Mouse (Mus musculus) forebrain, embryonic 16.5 days (tissue): Measurements from ENCODE around the gene Golt1a. TPM values are rescaled to one million over a fixed set of nuclear protein-coding genes. Genes with fewer than 3 reads are reported as not detected.

Experiments used
- ATAC-seq: fragments of 200-750 bp; cut with Nextera tagmentation; 2 replicates; pipeline ENCODE4 v1.8.0; 2017; ENCODE audit warnings: mild to moderate bottlenecking, moderate library complexity
- H3K27ac ChIP-seq: fragments of 300-500 bp; sonication (generic); 2 replicates; pipeline ENCODE4 v1.5.1; 2014; ENCODE audit warnings: low read length, control low read depth
- H3K27me3 ChIP-seq: fragments of 300-500 bp; sonication (generic); replicated peaks from 2 replicates; pipeline ENCODE4 v1.6.1; 2014; ENCODE audit warnings: low read length; ENCODE audit not compliant: control insufficient read depth, insufficient read depth
- H3K36me3 ChIP-seq: fragments of 300-500 bp; sonication (generic); 2 replicates; pipeline ENCODE4 v1.6.1; 2014; ENCODE audit not compliant: control insufficient read depth, insufficient read depth
- H3K4me1 ChIP-seq: fragments of 300-500 bp; sonication (generic); replicated peaks from 2 replicates; pipeline ENCODE4 v1.6.1; 2014; ENCODE audit warnings: low read length; ENCODE audit not compliant: control insufficient read depth, insufficient read depth
- H3K4me2 ChIP-seq: fragments of 300-500 bp; sonication (generic); 2 replicates; pipeline ENCODE4 v1.6.1; 2014; ENCODE audit warnings: mild to moderate bottlenecking, low read length, control low read depth
- H3K4me3 ChIP-seq: fragments of 300-500 bp; sonication (generic); replicated peaks from 2 replicates; pipeline ENCODE4 v1.5.1; 2014; ENCODE audit warnings: mild to moderate bottlenecking, low read length, control low read depth
- H3K9ac ChIP-seq: fragments of 300-500 bp; sonication (generic); replicated peaks from 2 replicates; pipeline ENCODE4 v1.6.1; 2014; ENCODE audit warnings: low read depth, low read length, control low read depth
- H3K9me3 ChIP-seq: fragments of 300-500 bp; sonication (generic); 2 replicates; pipeline ENCODE4 v1.6.1; 2016; ENCODE audit warnings: low read length; ENCODE audit not compliant: control insufficient read depth
- WGBS: fragments of 180-500 bp; shearing (Covaris S2); extraction: QIAGEN DNeasy Blood & Tissue Kit; methylation state at CpG from one replicate; pipeline ENCODE4 v1.1.7; 2014; 5-methylcytosine and 5-hydroxymethylcytosine counted together
- polyA plus RNA-seq: library from polyadenylated mRNA; unstranded; fragments of >200 nt; fragmentation: Nextera tagmentation; extraction: Ambion mirVana; gene quantifications from 2 replicates; pipeline ENCODE4 v1.2.1, GENCODE M21; 2015

Golt1a gene
- polyA plus RNA-seq, 1 experiment from 2014 or later: not detected

DNA sequence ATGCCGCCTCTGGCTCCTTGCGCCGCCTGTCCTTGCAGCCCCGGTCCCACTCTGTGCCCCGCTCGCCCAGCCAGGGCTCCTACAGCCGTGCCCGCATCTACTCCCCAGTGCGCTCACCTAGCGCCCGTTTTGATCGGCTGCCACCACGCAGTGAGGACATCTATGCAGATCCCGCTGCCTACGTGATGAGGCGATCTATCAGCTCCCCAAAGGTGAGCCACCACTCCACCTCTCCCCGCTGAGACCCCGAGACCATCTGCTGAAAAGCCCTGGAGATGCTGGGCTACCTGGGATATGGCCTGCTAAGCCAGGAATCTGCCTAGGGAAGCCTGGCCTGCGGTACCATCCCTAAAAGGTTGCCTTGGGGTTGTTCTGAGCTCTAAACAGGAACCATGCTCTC, 35.4 kb upstream of the Golt1a start:
- Histone ChIP-seq H3K4me3 (no peak overlapping the region), H3K9me3 (no peaks in the 10 kb centered on the region), H3K4me1 (no peaks in the 10 kb centered on the region), H3K27me3 (no peaks in the 10 kb centered on the region), H3K27ac (no peak overlapping the region), H3K4me2 (no peak overlapping the region), H3K36me3 (0 out of 2 replicates have a peak, but pooled peaks cover 5% of the 10 kb centered on the region), H3K9ac (no peak overlapping the region)
- 93% methylated on average over 19 of the region's 19 CpGs for WGBS
- ATAC-seq: no peak

DNA sequence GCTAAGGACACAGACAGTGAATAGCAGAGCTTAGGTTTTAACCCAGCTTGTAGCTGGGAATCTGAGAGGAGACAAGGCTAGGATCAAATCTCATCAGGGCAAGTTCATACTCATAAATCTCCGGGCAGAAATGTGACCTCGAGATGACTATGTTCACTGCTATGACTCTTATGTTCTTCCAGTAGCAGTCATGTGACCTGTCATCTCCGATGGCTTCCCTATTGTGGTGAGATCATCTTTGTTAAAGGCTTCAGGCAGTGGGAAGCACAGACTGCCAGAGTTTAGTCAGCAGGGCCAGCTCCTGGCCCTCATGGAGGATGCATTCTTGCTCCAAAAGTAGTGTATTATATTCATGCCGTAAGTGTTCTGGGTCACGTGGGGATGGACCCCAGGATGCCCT, 32.6 kb upstream of the Golt1a start:
- 84% methylated on average over 5 of the region's 5 CpGs for WGBS
- Histone ChIP-seq H3K9ac (no peak overlapping the region), H3K4me2 (no peak overlapping the region), H3K9me3 (no peaks in the 10 kb centered on the region), H3K27ac (no peak overlapping the region), H3K4me3 (no peak overlapping the region), H3K27me3 (no peaks in the 10 kb centered on the region), H3K4me1 (no peaks in the 10 kb centered on the region), H3K36me3 (0 out of 2 replicates have a peak, but pooled peaks cover 5% of the 10 kb centered on the region)
- no peak for ATAC-seq

DNA sequence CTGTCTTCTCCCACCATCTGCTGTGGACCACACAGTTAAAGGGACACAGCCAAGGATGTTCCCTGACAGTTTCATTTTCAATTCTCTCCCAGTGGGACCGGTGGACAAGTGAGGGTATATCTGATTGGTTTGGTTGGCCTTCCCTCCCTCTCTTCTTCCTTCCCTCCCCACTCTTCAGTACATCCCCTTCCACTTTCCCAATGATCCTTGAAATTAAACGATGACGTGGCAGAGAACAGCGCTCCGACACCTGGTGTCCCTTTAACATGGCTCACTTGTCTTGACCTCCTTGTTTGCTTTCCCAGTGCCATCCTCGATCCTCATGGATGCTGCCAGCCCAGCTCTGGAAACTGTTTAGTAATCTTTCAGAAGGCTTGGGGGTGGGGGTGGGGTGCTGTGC, 31.1 kb upstream of the Golt1a start:
- no peak overlapping the region for H3K9ac ChIP-seq
- H3K27ac ChIP-seq: no peak overlapping the region
- WGBS: 77% methylated on average over 6 of the region's 6 CpGs
- H3K27me3 ChIP-seq: no peaks in the 10 kb centered on the region
- no peak for ATAC-seq
- no peaks in the 10 kb centered on the region for H3K9me3 ChIP-seq
- H3K4me3 ChIP-seq: no peak overlapping the region
- no peak overlapping the region for H3K4me2 ChIP-seq
- H3K4me1 ChIP-seq: no peaks in the 10 kb centered on the region
- 0 out of 2 replicates have a peak, but pooled peaks cover 3% of the 10 kb centered on the region for H3K36me3 ChIP-seq

DNA sequence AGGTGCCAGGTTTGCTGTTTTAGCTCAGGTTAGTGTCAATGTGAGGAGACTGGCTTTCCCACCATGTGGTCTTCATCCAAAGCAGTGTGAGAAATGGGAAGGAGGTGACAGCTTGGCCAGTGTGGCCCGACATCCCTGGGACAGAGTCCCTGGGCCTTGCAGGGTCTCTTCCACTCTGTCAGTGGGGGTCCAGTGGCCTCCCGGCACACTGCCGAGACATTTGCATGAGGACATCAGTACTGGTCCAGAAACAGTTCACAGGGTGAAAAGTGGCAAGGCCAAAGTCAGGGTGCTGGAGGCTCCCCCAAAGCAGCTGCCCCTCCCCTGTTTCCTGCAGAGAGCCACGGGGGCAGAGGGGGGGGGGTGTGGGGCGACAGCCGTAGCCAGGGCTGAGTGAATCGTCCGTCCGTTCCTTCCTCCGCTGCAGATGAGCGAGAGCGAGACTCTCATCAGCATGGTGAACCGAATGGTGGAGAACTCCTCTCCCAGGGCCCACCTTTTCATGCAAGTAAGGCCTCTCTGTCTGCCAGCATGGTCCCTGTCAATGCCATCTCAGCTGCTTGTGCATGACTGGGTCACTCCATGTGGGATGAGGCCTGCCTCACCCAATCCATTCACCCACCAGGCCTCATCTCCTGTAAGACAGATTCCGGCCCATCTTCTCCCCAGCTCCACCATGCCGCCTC, 30.5 kb upstream of the Golt1a start:
- WGBS: 77% methylated on average over 15 of the region's 15 CpGs
- Histone ChIP-seq H3K27me3 (no peaks in the 10 kb centered on the region), H3K4me3 (no peak overlapping the region), H3K4me1 (no peaks in the 10 kb centered on the region), H3K36me3 (0 out of 2 replicates have a peak, but pooled peaks cover 3% of the 10 kb centered on the region), H3K4me2 (no peak overlapping the region), H3K27ac (no peak overlapping the region), H3K9me3 (no peaks in the 10 kb centered on the region), H3K9ac (no peak overlapping the region)
- ATAC-seq: no peak

DNA sequence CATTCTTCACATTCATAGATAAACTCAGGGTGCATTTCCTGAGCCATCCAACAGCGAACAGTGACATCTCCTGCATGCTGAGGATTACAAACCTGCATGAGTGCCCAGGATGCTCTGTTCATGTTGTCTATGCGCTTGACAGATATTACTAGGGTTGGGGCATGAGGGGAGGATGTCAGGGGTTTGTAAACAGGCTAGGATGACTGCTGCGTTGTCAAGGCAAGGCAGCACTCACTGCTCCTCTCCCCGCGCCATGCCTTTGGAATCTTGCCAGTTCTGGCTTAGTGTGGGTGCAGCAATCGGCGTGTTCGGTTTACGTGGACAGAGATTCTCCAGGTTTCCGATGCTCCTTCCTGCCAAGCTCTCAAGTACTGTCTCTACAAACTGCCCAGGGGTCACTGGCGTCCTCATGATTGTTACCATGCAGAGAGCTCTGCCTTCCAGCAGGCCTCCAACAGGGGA, 29.9 kb upstream of the Golt1a start:
- Histone ChIP-seq H3K36me3 (0 out of 2 replicates have a peak, but pooled peaks cover under 1% of the 10 kb centered on the region), H3K4me2 (no peak overlapping the region), H3K9me3 (no peaks in the 10 kb centered on the region), H3K27ac (no peak overlapping the region), H3K27me3 (no peaks in the 10 kb centered on the region), H3K4me3 (no peak overlapping the region), H3K9ac (no peak overlapping the region), H3K4me1 (no peaks in the 10 kb centered on the region)
- 63% methylated on average over 11 of the region's 11 CpGs for WGBS
- no peak for ATAC-seq

DNA sequence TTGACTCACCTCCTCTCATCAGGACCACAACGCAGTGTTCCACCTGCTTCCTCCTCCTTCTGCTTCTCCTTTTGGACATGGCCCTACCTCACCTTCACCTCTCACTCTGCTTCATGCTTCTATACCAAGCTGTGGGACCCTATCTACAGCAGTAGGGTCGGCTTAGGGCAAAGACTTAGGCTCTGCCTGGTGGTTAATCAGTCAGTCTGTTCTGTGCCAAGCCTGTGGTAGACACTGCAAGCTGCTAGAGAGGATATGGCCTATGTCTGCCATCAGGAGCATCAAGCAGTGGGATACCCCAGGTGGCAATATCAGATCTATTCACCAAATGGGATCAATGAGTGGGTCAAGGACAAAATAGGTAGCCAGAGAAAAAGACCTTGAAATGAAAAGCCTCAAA, 29.1 kb upstream of the Golt1a start:
- no peak overlapping the region for H3K27ac ChIP-seq
- no peak overlapping the region for H3K9ac ChIP-seq
- H3K4me3 ChIP-seq: no peak overlapping the region
- WGBS: 91% methylated on average over 2 of the region's 2 CpGs
- H3K4me1 ChIP-seq: no peaks in the 10 kb centered on the region
- H3K9me3 ChIP-seq: no peaks in the 10 kb centered on the region
- H3K36me3 ChIP-seq: no peaks in the 10 kb centered on the region
- no peak for ATAC-seq
- no peak overlapping the region for H3K4me2 ChIP-seq
- H3K27me3 ChIP-seq: no peaks in the 10 kb centered on the region

DNA sequence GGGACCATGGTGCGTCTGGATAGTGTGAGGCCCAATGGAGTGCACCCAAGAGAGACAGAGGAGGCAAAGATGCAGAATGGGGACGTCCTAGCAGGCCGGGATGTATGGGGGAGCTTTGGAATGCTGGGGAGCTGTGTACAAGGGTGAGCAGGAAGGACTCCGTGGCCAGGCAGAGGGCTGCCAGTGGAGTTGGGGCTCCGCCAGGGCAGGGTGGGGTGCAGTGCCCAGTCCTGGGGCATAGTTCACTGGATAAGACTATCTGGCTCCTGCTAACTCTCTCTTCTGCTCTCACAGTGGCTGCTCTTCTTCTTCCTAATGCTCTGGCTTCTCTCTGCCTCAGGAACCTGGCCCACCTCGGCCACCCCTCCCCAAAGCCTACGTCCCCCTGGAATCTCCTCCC, 23.7 kb upstream of the Golt1a start:
- no peak for ATAC-seq
- 80% methylated on average over 7 of the region's 7 CpGs for WGBS
- Histone ChIP-seq H3K27ac (no peak overlapping the region), H3K4me1 (no peaks in the 10 kb centered on the region), H3K27me3 (no peaks in the 10 kb centered on the region), H3K4me3 (no peak overlapping the region), H3K4me2 (no peak overlapping the region), H3K36me3 (peaks cover 4% of the 10 kb centered on the region; the same call in 1 of the 2 replicates), H3K9ac (no peak overlapping the region), H3K9me3 (no peaks in the 10 kb centered on the region)

DNA sequence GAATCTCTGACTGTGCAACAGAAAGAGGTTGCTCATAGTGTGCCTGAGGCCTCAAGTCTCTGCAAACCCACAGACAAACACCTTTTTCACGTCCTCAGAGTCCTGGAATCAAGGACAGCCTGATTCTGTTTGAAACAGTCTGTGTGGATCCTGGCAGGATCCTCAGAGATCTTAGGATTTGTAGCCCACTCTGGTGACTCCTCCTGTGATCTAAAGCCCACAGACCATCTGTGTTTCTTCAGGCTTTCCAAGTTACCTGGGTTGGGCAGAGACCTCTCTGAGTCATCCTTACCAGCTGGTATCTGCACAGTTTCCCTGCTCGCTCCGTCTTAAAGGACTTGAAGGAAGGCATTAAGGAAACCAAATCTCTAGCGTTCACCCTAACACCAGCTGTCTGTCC, 22.5 kb upstream of the Golt1a start:
- Histone ChIP-seq H3K9ac (no peak overlapping the region), H3K36me3 (peaks cover 4% of the 10 kb centered on the region; the same call in 1 of the 2 replicates), H3K4me3 (no peak overlapping the region), H3K4me2 (no peak overlapping the region), H3K4me1 (no peaks in the 10 kb centered on the region), H3K27ac (no peak overlapping the region), H3K9me3 (no peaks in the 10 kb centered on the region), H3K27me3 (no peaks in the 10 kb centered on the region)
- no peak for ATAC-seq
- 91% methylated on average over 4 of the region's 4 CpGs for WGBS

DNA sequence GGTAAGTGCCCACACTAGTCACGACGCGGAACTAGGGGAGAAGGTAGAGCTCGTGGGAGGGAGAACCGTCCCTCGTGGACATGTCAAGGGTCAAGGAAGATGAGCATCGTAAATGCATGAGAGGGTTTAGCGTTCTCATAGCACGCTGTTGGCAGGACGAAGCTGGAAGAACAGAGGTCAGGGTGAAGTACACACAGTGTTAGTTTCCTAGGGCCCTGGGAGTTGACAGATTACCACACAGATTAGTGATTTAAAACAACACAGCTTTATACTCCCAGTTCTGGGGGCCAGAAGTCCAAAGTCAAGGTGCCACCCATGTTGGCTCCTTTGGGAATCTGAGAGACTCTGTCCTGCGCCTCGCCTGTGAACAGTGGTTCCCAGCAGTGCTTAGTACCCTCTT, 21.7 kb upstream of the Golt1a start:
- Histone ChIP-seq H3K9ac (no peak overlapping the region), H3K4me2 (no peak overlapping the region), H3K27me3 (no peaks in the 10 kb centered on the region), H3K4me3 (no peak overlapping the region), H3K36me3 (peaks cover 4% of the 10 kb centered on the region; the same call in 1 of the 2 replicates), H3K9me3 (no peaks in the 10 kb centered on the region), H3K27ac (no peak overlapping the region), H3K4me1 (no peaks in the 10 kb centered on the region)
- 95% methylated on average over 12 of the region's 12 CpGs for WGBS
- ATAC-seq: no peak
